Mouse (Mus musculus) neural tube, embryonic 15.5 days (tissue): ENCODE measurements around the gene Kif5c. TPM values are rescaled to one million over a fixed set of nuclear protein-coding genes. Genes with fewer than 3 reads are reported as not detected.

Experiments used
- ATAC-seq: fragments of 200-750 bp; cut with Nextera tagmentation; 2 replicates; pipeline ENCODE4 v1.8.0; 2017; ENCODE audit warnings: mild to moderate bottlenecking, moderate TSS enrichment, moderate library complexity; ENCODE audit not compliant: low FRiP score
- H3K27ac ChIP-seq: fragments of 300-500 bp; sonication (generic); replicated peaks from 2 replicates; pipeline ENCODE4 v1.5.1; 2015; ENCODE audit warnings: mild to moderate bottlenecking, inconsistent platforms
- H3K27me3 ChIP-seq: fragments of 300-500 bp; sonication (generic); replicated peaks from 2 replicates; pipeline ENCODE4 v1.6.1; 2015; ENCODE audit warnings: inconsistent platforms
- H3K36me3 ChIP-seq: fragments of 300-500 bp; sonication (generic); 2 replicates; pipeline ENCODE4 v1.6.1; 2015; ENCODE audit warnings: inconsistent platforms
- H3K4me1 ChIP-seq: fragments of 300-500 bp; sonication (generic); 2 replicates; pipeline ENCODE4 v1.6.1; 2015; ENCODE audit warnings: inconsistent platforms
- H3K4me2 ChIP-seq: fragments of 300-500 bp; sonication (generic); 2 replicates; pipeline ENCODE4 v1.6.1; 2015; ENCODE audit warnings: inconsistent platforms, mild to moderate bottlenecking, moderate library complexity
- H3K4me3 ChIP-seq: fragments of 300-500 bp; sonication (generic); replicated peaks from 2 replicates; pipeline ENCODE4 v1.5.1; 2015; ENCODE audit warnings: mild to moderate bottlenecking, inconsistent platforms
- H3K9ac ChIP-seq: fragments of 300-500 bp; sonication (generic); replicated peaks from 2 replicates; pipeline ENCODE4 v1.6.1; 2015; ENCODE audit warnings: mild to moderate bottlenecking, inconsistent platforms
- H3K9me3 ChIP-seq: fragments of 300-500 bp; sonication (generic); replicated peaks from 2 replicates; pipeline ENCODE4 v1.6.1; 2016; ENCODE audit warnings: inconsistent platforms
- WGBS: fragments of 180-500 bp; shearing (Covaris S2); methylation state at CpG from one replicate; pipeline ENCODE4 v1.1.7; 2015; ENCODE audit warnings: mixed read lengths; 5-methylcytosine and 5-hydroxymethylcytosine counted together
- polyA plus RNA-seq: library from polyadenylated mRNA; unstranded; fragments of >200 nt; fragmentation: Nextera tagmentation; extraction: Ambion mirVana; gene quantifications from 2 replicates; pipeline ENCODE4 v1.2.1, GENCODE M21; 2015

The Kif5c gene
- polyA plus RNA-seq, 1 experiment from 2014 or later = 181 TPM

DNA sequence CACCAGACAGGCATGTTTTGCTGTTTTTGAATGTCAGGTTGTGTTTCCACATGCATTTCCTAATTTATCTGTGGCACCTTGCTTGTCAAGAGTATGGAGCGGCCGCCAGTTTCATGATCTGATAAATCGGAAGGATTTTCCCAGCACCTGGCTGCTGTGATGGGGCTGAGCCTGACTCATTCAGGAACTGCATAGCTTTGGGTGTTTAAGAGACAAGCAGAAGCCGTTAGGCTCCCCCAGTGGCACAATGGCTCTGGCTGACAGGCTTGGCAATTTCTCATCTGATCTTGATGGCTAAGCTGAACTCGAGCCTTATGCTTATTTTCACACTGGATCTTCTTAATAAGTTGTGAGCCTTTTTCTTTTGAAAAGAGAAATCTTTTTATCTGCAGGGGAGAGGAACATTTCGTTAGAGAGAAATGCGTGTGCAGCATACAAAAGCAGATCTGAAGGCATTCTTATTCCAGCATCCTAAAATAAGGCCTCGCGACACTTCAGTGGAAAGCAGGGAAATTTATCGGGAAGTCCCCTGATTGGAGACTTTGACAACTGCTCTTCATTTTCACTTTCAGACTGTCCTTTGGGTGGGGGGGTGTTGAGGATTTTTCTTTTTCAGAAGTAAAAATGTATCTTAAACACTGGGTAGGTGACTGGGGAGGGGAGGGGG lies 132.6 kb downstream of the Kif5c start:
- H3K36me3 ChIP-seq = peaks cover 76% of the 10 kb centered on the region
- WGBS = 80% methylated on average over 10 of the region's 10 CpGs
- no peak for ATAC-seq
- no peak overlapping the region for H3K27ac ChIP-seq
- H3K27me3 ChIP-seq = no peaks in the 10 kb centered on the region
- no peaks in the 10 kb centered on the region for H3K9me3 ChIP-seq
- no peak overlapping the region for H3K9ac ChIP-seq
- no peaks in the 10 kb centered on the region for H3K4me1 ChIP-seq
- H3K4me3 ChIP-seq = no peak overlapping the region
- no peak overlapping the region for H3K4me2 ChIP-seq

GRCm38 (mm10) chr2:49752211-49752607 lies 133.1 kb downstream of the Kif5c start:
- Histone ChIP-seq H3K27ac (no peak overlapping the region), H3K27me3 (no peaks in the 10 kb centered on the region), H3K36me3 (peaks cover 78% of the 10 kb centered on the region), H3K4me1 (no peaks in the 10 kb centered on the region), H3K4me3 (no peak overlapping the region), H3K4me2 (no peak overlapping the region), H3K9me3 (no peaks in the 10 kb centered on the region), H3K9ac (no peak overlapping the region)
- 94% methylated on average over 8 of the region's 8 CpGs for WGBS
- no peak for ATAC-seq

DNA sequence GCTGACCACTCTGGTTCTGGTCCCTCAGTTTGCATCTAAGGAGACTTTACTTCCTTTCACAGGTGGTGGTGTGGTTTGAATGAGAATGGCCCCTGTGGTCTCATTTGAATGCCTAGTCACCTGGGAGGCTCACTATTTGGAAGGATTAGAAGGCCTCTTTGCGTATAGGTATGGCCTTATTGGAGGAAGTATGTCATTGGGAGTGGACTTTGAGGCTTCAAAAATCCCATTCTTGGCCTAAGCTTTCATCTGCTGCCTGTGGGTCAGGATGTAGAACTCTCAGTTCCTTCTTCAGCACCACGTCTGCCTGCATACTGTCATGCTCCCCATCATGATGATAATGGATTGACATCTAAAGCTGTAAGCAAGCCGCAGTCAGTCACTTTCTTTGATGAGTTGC lies 134.0 kb downstream of the Kif5c start:
- Histone ChIP-seq H3K27me3 (no peaks in the 10 kb centered on the region), H3K9ac (no peak overlapping the region), H3K4me3 (no peak overlapping the region), H3K4me1 (no peaks in the 10 kb centered on the region), H3K36me3 (peaks cover 81% of the 10 kb centered on the region), H3K9me3 (no peaks in the 10 kb centered on the region), H3K4me2 (no peak overlapping the region), H3K27ac (no peak overlapping the region)
- no peak for ATAC-seq
- WGBS = 95% methylated on average over 3 of the region's 3 CpGs

- no peaks in the 10 kb centered on the region for H3K4me1 ChIP-seq
- no peak overlapping the region for H3K27ac ChIP-seq
- H3K4me3 ChIP-seq = no peak overlapping the region
- 63% methylated on average over 2 of the region's 2 CpGs for WGBS
- H3K9ac ChIP-seq = no peak overlapping the region
- H3K27me3 ChIP-seq = no peaks in the 10 kb centered on the region
- H3K9me3 ChIP-seq = no peaks in the 10 kb centered on the region
- ATAC-seq = peak; percentile 56
- H3K4me2 ChIP-seq = no peak overlapping the region
- H3K36me3 ChIP-seq = peaks cover 79% of the 10 kb centered on the region
Measured at GRCm38 (mm10) chr2:49755054-49755453, 136.0 kb downstream of the Kif5c start.

DNA sequence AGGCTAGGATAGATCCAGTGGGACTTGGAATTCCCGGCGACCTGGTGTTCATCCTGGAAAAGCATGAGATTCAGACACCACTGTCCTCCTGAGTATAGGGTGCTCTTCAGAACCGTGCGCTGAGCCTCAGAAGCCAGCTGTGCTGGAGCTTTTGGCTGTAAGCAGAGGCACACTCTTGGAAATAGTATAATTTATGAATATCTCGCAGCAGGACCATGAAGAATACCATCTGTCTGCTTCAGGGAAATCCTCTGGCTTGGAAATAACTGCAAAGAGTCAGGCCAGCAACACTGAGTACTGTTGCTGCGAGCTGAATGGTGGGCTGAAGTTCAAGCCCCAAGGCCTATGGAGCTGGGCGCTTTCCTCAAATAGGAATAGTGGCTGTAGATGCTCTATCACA lies 138.5 kb downstream of the Kif5c start:
- ATAC-seq = no peak

GRCm38 (mm10) chr2:49764331-49764946 lies 145.3 kb downstream of the Kif5c start:
- no peak overlapping the region for H3K4me3 ChIP-seq
- peaks cover 55% of the 10 kb centered on the region for H3K36me3 ChIP-seq
- no peaks in the 10 kb centered on the region for H3K4me1 ChIP-seq
- ATAC-seq = peak; percentile 72
- H3K4me2 ChIP-seq = no peak overlapping the region
- H3K27ac ChIP-seq = 0 out of 2 replicates have a peak overlapping the region, but pooled peaks have one; percentile 23
- H3K27me3 ChIP-seq = no peaks in the 10 kb centered on the region
- H3K9me3 ChIP-seq = no peaks in the 10 kb centered on the region
- 56% methylated on average over 7 of the region's 7 CpGs for WGBS
- 0 out of 2 replicates have a peak overlapping the region, but pooled peaks have one; percentile 6 for H3K9ac ChIP-seq

More for the DNA sequence above, 138.5 kb downstream of the Kif5c start:
- no peaks in the 10 kb centered on the region for H3K9me3 ChIP-seq
- peaks cover 83% of the 10 kb centered on the region for H3K36me3 ChIP-seq
- no peak overlapping the region for H3K4me2 ChIP-seq
- no peaks in the 10 kb centered on the region for H3K27me3 ChIP-seq
- H3K27ac ChIP-seq = no peak overlapping the region
- no peak overlapping the region for H3K4me3 ChIP-seq
- H3K4me1 ChIP-seq = no peaks in the 10 kb centered on the region
- no peak overlapping the region for H3K9ac ChIP-seq
- 84% methylated on average over 7 of the region's 7 CpGs for WGBS

DNA sequence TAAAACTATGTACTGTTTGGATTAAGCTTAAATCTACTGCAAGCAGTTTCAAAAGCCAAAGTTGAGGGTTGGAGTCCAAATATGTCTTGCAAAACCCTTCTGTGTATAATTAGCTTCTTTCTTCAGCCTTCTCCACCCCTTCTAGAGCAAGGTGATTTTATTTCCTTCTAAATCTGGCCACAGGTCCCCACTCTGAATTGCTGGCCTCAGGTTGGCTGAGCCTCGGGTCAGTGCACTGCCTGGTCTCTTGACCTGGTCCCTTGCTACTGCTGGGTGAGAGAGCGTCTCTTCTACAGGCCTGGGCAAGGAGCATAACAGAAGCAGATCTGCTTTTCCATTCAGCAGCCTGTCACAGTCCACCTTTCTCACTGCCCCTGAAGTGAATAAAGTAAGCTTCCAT lies 149.8 kb downstream of the Kif5c start:
- WGBS = 78% methylated on average over 2 of the region's 2 CpGs
- no peak for ATAC-seq
- Histone ChIP-seq H3K4me1 (0 out of 2 replicates have a peak, but pooled peaks cover 3% of the 10 kb centered on the region), H3K4me3 (no peak overlapping the region), H3K9ac (no peak overlapping the region), H3K27ac (no peak overlapping the region), H3K9me3 (no peaks in the 10 kb centered on the region), H3K27me3 (no peaks in the 10 kb centered on the region), H3K4me2 (no peak overlapping the region), H3K36me3 (peaks cover 18% of the 10 kb centered on the region; the same call in 1 of the 2 replicates)

GRCm38 (mm10) chr2:49770440-49770839 lies 151.3 kb downstream of the Kif5c start:
- Histone ChIP-seq H3K4me2 (no peak overlapping the region), H3K36me3 (0 out of 2 replicates have a peak, but pooled peaks cover 17% of the 10 kb centered on the region), H3K27ac (no peak overlapping the region), H3K9me3 (no peaks in the 10 kb centered on the region), H3K27me3 (no peaks in the 10 kb centered on the region), H3K4me3 (no peak overlapping the region), H3K9ac (no peak overlapping the region), H3K4me1 (0 out of 2 replicates have a peak, but pooled peaks cover 3% of the 10 kb centered on the region)
- ATAC-seq = no peak
- 69% methylated on average over 5 of the region's 5 CpGs for WGBS

- Histone ChIP-seq H3K27ac (no peak overlapping the region), H3K36me3 (0 out of 2 replicates have a peak, but pooled peaks cover 16% of the 10 kb centered on the region), H3K27me3 (no peaks in the 10 kb centered on the region), H3K9ac (no peak overlapping the region), H3K4me2 (no peak overlapping the region), H3K4me3 (no peak overlapping the region), H3K9me3 (no peaks in the 10 kb centered on the region), H3K4me1 (0 out of 2 replicates have a peak, but pooled peaks cover 3% of the 10 kb centered on the region)
- 69% methylated on average over 11 of the region's 11 CpGs for WGBS
- no peak for ATAC-seq
Measured at GRCm38 (mm10) chr2:49771172-49771571, 152.1 kb downstream of the Kif5c start.

- 0 out of 2 replicates have a peak, but pooled peaks cover 12% of the 10 kb centered on the region for H3K36me3 ChIP-seq
- no peak overlapping the region for H3K4me2 ChIP-seq
- no peak overlapping the region for H3K4me3 ChIP-seq
- H3K4me1 ChIP-seq = 0 out of 2 replicates have a peak, but pooled peaks cover 3% of the 10 kb centered on the region
- ATAC-seq = no peak
- no peak overlapping the region for H3K9ac ChIP-seq
- WGBS = 84% methylated on average over 10 of the region's 10 CpGs
- no peaks in the 10 kb centered on the region for H3K27me3 ChIP-seq
- H3K27ac ChIP-seq = no peak overlapping the region
- no peaks in the 10 kb centered on the region for H3K9me3 ChIP-seq
Measured at GRCm38 (mm10) chr2:49773194-49773931, 154.3 kb downstream of the Kif5c start.

DNA sequence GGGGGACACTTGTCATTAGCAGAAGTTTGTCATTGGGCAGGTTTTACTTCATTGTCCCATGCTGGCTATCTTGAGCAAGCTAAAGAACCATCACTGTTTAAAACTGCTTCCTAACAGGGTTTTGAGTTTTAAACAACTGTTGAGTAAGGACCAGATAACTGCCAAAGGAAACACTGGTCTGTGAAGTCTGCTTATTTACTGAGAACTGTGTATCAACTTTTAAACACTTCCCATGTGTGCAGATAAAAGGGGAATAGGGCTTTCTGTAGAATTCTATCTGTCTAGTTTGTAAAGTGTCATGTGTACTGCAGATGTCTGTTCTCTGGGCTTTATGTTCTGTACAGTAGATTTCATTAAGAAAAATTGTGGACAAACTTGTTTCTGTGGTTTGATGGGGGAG lies 155.1 kb downstream of the Kif5c start:
- no peaks in the 10 kb centered on the region for H3K27me3 ChIP-seq
- H3K4me1 ChIP-seq = 0 out of 2 replicates have a peak, but pooled peaks cover 3% of the 10 kb centered on the region
- H3K9ac ChIP-seq = no peak overlapping the region
- no peaks in the 10 kb centered on the region for H3K9me3 ChIP-seq
- no peak overlapping the region for H3K4me2 ChIP-seq
- no peak overlapping the region for H3K4me3 ChIP-seq
- H3K36me3 ChIP-seq = 0 out of 2 replicates have a peak, but pooled peaks cover 6% of the 10 kb centered on the region
- no peak overlapping the region for H3K27ac ChIP-seq
- no peak for ATAC-seq
